Mouse (Mus musculus) spleen, postnatal 4 days (tissue): Measurements from ENCODE around the gene Clstn2.
A peak's percentile ranks its signal among the peaks of the same experiment; 100 is the strongest.

Experiments used
- DNase-seq, 2 experiments: peaks; one replicate each; pipeline ENCODE4 v3.0.0; 2022; ENCODE audit warnings: low spot score in 2 of 2

The Clstn2 gene

GRCm38 (mm10) chr9:98032573-98033272, at the start of gene Clstn2:
Clstn2 (minus strand) TSS chr9:98033181.
- DNase-seq, result no peak

DNA sequence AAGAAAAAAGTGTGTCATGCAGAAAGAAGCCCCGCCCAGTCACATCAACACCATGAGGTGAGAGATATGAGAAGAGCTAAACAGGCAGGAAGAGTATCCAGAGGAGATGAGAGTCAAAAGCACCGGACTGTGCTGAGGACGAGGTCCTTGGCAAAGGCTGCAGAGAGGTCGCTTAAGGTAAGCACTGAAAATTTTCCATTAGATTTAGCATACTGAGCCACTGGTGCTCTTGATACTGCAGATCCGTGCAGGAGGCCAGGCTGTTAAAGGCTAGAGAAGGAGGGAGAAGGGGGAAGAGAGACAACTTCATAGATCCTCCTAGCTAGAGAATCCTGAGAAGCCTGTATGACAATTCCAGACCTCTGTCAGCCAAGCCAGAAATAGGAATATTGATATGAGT, 34.8 kb upstream of the Clstn2 start:
- DNase-seq, result no peak

- DNase-seq, result no peak
Measured at GRCm38 (mm10) chr9:98061646-98062045, 28.7 kb upstream of the Clstn2 start.

DNA sequence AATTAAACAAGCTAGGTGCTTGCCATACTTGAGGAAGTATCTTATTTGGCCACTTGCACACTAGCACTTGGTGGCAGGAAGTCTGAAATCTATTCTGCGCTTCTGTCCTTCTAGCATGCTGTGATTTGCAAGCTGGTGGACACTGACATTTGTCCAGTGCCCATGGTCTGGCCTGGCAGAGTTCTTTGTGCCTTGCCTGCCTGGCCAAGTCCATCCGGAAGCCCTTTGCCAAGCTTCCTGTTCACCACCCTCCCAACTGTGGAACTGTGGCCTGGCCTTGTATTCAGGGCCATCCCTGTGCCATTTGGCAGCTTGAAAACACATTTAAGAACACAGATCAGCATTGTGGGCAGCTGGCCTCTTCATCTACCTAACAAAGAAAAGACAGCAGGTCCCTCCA, 24.3 kb upstream of the Clstn2 start:
- DNase-seq, result no peak

DNA sequence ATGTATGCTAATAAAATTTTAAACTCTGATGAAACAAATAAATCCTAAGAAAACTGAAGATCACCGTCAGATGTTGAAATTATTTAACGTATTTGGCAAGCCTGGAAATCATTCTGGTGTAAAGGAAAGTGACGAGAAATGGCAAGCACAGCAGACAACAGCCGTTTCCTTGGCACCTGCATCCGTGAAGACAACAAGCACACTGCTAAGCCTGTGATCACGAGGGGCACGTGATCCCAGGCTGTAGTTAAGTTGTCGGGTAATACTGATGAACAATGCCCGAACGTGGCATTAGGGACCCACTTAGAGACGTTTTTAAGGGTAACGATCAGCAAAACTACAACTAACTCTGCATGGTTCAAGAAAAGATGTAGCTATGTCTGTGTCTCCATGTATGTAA, 18.4 kb upstream of the Clstn2 start:
- DNase-seq, result no peak

DNA sequence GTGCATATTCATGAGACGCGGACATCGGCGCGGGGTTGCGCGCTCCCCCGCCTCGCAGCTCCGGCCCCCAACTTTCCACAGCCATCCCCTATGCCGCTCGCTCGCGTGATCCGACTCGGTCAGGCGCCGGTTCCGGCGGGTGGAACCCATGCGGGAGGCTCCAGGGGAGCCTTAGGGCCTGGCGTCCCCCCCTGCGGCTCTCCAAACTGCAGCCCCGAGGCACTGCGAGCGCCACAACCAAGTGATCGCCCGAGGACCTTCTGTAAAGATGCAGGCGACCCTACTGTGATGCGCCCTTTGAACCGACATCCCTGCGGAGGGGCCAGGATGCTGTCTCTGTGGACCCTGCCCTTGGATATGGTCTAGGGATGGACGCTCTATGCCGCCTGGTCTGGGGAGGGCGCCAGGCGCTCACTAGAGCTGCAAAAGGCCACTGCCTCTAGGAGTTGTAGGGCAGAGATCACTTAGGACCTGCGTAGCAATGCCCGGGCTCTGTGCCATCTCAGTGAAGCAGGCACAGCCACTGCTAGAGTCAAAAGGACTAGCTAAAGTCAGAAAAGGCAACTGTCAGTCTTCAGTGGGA, 383 bp upstream of the Clstn2 start:
- DNase-seq, result no peak

- DNase-seq, result no peak
Measured at GRCm38 (mm10) chr9:98031898-98032572, 946 bp downstream of the Clstn2 start.

DNA sequence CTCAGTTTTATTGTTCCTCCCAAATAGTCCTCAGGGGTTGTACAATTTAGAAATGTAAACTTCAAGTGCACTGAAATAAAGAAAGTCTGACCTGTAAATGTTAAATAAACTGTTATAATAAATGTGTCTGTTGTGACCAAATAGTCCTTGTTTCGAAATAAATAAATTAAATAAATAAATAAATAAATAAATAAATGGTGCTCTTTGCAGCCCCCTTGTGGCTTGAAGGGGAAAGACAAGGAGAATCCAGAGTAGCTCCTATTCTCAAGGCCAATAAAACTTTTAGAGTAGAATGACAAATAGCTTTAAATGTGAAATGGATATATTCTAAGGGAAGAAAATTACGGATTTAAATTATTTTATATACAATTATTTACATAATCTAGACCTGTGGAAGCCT, 2.3 kb downstream of the Clstn2 start:
- no peak for DNase-seq

DNA sequence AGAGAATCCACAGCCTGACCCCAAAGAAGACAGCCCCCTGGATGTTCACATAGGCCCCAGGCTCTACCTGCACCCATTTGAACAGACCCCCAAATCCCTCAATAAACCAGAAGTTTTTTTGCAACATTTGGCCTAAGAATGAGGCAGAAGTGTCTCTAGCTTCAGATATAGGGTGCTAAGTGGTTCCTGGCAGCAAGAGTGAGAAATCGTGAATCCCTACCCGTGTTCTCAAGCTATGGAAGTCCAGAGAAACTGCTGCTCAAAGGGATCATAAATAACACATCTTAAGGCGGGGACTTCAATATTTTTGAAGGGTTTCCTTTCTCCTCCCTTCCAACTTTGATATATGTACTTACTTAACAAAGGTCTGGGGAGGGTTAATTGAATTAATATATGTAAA, 7.4 kb downstream of the Clstn2 start:
- DNase-seq, result no peak

DNA sequence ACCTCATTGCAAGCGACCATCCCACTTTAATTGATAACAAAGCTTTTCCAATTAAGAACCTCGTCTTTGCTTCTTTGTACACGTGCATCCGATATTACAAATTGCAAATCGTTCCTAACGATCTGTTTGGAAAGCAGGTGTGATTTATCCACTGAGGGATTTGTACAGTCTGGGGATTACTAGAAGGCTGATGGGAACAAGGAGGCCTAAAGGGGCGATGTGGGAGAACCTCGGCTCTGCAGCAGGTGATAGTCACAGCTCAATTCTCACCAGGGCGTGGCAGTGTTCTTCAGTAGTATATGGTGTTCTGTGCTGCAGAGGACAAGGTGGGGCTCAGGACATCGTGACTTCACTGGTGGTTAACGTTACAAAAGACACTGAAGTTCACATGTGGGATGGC, 9.9 kb downstream of the Clstn2 start:
- no peak for DNase-seq

- DNase-seq, result no peak
Measured at GRCm38 (mm10) chr9:98019876-98020275, 13.1 kb downstream of the Clstn2 start.

- no peak for DNase-seq
Measured at GRCm38 (mm10) chr9:98018687-98019086, 14.3 kb downstream of the Clstn2 start.

DNA sequence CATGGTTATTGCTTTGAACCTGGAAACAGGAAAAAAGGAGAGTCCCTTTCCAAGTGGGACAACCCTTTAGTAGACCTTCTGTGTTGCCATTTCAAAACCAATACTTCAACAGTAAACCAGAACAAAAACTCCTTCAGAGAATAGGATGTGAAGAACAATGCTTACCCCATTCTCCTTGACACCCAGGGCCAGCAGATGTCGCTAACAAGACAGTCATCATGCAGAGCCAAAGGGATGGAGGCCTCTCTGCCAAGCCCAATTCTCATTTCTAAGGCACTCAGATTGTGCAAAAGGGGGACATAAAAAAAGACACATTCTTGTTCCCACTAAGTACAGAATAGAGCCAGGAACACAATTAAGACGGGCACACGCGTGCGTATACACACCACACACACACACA, 16.4 kb downstream of the Clstn2 start:
- no peak for DNase-seq

DNA sequence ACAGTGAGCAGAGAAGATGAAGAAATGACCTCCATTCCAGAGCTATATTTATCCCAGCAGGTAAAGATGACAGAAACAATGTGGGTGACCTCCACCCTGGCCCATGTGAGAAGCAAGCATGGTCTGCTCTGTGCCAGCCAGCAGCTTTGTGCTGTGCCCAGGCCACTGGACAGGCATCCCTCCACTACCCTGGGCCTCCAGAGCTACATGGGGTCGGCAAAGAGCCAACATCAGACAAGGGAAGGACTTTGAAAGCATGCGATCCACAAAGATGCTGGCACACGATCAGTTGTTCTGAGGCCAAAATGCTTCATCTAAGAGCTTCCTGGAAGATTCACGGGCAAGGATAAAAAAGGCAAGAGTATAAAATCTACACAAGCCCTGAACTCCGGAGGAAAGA, 36.6 kb downstream of the Clstn2 start:
- no peak for DNase-seq

DNA sequence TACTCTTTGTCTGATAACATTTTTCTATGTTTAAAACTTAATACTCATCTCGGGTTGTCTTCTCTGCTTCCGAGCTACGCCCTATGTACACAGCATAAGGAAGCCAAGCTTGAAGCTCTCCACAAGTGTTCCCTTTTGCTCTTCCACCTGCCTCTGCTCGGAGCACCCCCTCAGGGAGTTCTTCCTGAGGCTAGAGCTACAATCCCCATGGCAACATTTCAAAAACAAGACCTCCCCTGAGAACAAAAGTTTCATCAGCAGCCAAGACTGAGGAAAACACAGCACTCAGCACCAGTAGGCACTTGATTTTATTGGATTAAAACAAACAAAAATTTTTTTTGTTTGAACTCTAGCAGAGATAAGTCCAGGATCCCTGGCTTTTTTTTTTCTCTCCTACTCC, 37.3 kb downstream of the Clstn2 start:
- no peak for DNase-seq

DNA sequence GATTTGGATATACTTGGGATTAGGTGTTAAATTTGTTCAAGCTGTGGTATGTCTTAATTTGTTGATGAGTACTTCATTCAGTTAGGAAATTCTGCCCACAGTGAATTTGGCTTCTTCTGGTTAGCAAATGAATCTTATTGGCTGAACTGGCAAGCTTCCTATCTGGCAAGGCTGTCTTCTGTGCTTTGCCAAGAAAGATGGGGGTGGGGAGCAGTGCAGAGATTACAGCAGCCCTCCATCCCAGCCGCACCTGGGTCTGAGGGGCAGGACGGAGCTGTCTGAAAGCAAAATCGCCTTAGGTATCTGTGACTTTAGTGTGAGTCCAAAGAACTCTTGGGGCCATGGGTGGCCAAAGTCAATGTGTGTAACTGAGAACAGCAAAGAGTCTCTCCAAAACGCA, 40.9 kb downstream of the Clstn2 start:
- DNase-seq, result no peak

DNA sequence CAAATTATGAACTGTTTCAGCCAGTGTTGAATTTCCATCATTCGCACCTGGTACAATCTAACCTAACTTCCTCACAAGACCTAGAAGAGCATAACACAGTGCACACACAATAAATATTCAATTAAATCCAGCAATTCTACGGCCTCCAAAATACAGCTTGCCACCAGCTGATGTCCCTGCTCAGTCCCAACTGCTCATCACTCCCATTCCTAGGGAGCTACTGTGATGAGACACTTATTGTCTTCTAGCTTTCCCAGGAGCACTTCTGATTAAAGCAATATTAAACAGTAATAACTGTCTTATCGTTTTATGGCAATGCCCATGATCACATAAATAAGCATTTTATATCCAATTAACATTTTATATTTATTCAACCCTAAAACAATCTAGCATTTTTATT, 55.6 kb downstream of the Clstn2 start:
- DNase-seq, result peak in 1 of 2 experiments; percentile 7

- DNase-seq, result peak in 1 of 2 experiments; percentile 38
Measured at GRCm38 (mm10) chr9:97974801-97975347, 58.1 kb downstream of the Clstn2 start.

DNA sequence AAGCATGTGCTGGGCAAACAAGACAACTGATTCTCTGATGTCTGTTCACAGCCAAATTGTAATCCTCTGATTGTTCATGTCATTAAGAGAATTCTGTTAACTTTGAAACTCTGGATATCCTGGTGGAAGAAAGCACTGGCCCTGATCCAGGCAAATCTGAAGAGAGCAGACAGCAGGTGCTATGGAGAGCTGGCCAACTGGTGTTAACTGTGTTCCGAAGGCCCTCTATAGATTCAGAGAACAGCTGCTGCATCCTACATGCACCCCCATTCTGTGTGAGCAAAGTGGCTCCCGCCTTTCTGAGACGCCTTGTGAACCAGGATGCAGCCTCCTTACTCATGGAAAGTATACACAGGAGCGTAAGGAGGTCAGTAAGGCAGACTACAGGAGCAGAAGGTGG, 66.3 kb downstream of the Clstn2 start:
- DNase-seq, result peak in 1 of 2 experiments; percentile 34

GRCm38 (mm10) chr9:97957508-97957907, 75.5 kb downstream of the Clstn2 start:
- DNase-seq, result no peak

DNA sequence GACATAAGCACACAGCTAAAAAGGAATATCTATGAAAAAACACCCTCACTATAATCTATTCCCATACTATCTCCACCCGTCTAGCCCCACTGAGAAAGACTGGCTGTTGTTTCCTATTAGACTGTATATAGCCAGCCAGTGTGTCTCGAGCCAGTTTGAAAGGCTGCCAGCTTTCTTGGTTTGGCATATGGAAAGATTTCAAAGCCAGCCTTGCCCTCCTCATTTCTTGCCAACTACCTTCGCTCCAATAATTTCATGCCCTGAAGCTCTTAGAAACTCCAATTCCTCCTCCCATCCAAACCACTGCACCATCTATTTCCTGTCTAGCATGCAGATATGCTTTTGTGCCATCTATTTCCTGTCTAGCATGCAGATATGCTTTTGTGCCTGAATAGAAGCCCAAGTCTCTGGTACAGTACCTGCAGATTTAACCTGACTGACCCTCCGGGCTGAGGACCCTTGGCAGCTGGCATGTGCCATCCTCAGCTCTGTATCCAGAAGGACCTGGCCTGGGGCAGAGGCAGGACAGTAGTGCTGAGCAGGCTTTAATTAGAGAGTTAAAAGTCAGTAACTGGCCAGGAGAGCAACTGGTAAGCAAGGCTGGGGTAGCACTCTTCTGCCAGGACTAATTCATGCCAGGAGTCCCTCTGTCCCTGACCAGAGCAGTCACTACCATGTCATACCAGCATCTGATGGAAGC, 76.4 kb downstream of the Clstn2 start:
- no peak for DNase-seq

GRCm38 (mm10) chr9:97953746-97954359, 79.1 kb downstream of the Clstn2 start:
- DNase-seq, result no peak
